Mouse (Mus musculus): Measurements from ENCODE around the gene Dop1b. TPM values are rescaled to one million over a fixed set of nuclear protein-coding genes. Genes with fewer than 3 reads are reported as not detected.

Gene Dop1b
- polyA plus RNA-seq, 1 experiment: 16.9 TPM

- TF ChIP-seq CTCF (IDR thresholded peaks at IDR 0.05; ENCODE audit: low read depth, low read length): no peak
- no peak for TF ChIP-seq EP300 (IDR thresholded peaks at IDR 0.05; ENCODE audit: insufficient read depth, low read depth, low read length)
- TF ChIP-seq POLR2A (IDR thresholded peaks at IDR 0.05; ENCODE audit: insufficient read depth, low read length): no peak
- no peak overlapping the region for H3K4me3 ChIP-seq (ENCODE audit: low read depth, low read length)
- H3K27me3 ChIP-seq (ENCODE audit: control insufficient read depth, insufficient read depth, low read length, poor library complexity, severe bottlenecking): no peaks in the 10 kb centered on the region
- no peaks in the 10 kb centered on the region for H3K36me3 ChIP-seq (ENCODE audit: control insufficient read depth, insufficient read depth, low read length, poor library complexity, severe bottlenecking)
- no peak overlapping the region for H3K9ac ChIP-seq (ENCODE audit: low read depth, poor library complexity, severe bottlenecking)
- no peak overlapping the region for H3K27ac ChIP-seq (ENCODE audit: insufficient read depth, low read length)
- no peaks in the 10 kb centered on the region for H3K9me3 ChIP-seq (replicated peaks; ENCODE audit: control insufficient read depth, insufficient read depth, low read length, poor library complexity, severe bottlenecking)
- no peaks in the 10 kb centered on the region for H3K4me1 ChIP-seq (ENCODE audit: control insufficient read depth, insufficient read depth, low read length)
Measured at GRCm38 (mm10) chr16:93728676-93729075, 17.0 kb downstream of the Dop1b start.

GRCm38 (mm10) chr16:93729801-93730721 lies 18.4 kb downstream of the Dop1b start:
- H3K4me1 ChIP-seq (ENCODE audit: control insufficient read depth, insufficient read depth, low read length): no peaks in the 10 kb centered on the region
- H3K9ac ChIP-seq (ENCODE audit: low read depth, poor library complexity, severe bottlenecking): no peak overlapping the region
- H3K27me3 ChIP-seq (ENCODE audit: control insufficient read depth, insufficient read depth, low read length, poor library complexity, severe bottlenecking): no peaks in the 10 kb centered on the region
- H3K9me3 ChIP-seq (replicated peaks; ENCODE audit: control insufficient read depth, insufficient read depth, low read length, poor library complexity, severe bottlenecking): no peaks in the 10 kb centered on the region
- TF ChIP-seq POLR2A (IDR thresholded peaks at IDR 0.05; ENCODE audit: insufficient read depth, low read length): no peak
- TF ChIP-seq EP300 (IDR thresholded peaks at IDR 0.05; ENCODE audit: insufficient read depth, low read depth, low read length): no peak
- no peak for TF ChIP-seq CTCF (IDR thresholded peaks at IDR 0.05; ENCODE audit: low read depth, low read length)
- H3K36me3 ChIP-seq (ENCODE audit: control insufficient read depth, insufficient read depth, low read length, poor library complexity, severe bottlenecking): no peaks in the 10 kb centered on the region
- no peak overlapping the region for H3K4me3 ChIP-seq (ENCODE audit: low read depth, low read length)
- H3K27ac ChIP-seq (ENCODE audit: insufficient read depth, low read length): no peak overlapping the region

DNA sequence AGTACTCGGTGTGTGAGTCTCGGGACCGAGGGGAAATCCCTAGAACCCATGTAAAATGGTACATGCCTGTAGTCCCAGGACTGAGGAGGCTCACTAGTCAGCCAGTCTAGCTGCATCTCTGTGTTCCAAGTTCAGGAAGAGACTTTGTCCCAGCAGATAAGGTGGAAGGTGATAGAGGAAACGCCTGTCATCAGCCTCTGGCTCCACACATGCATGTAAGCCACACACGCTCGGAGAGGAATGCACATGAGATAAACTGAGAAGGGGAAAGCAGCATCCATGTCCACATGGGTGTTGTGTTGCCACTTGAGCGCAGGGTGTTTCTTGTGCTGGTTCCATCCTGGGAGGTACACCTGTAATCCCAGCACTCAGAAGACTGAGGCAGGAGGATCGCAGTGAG lies 19.6 kb downstream of the Dop1b start:
- Histone ChIP-seq H3K27ac (ENCODE audit: insufficient read depth, low read length) (no peak overlapping the region), H3K4me1 (ENCODE audit: control insufficient read depth, insufficient read depth, low read length) (no peaks in the 10 kb centered on the region), H3K9ac (ENCODE audit: low read depth, poor library complexity, severe bottlenecking) (no peak overlapping the region), H3K9me3 (replicated peaks; ENCODE audit: control insufficient read depth, insufficient read depth, low read length, poor library complexity, severe bottlenecking) (no peaks in the 10 kb centered on the region), H3K27me3 (ENCODE audit: control insufficient read depth, insufficient read depth, low read length, poor library complexity, severe bottlenecking) (no peaks in the 10 kb centered on the region), H3K36me3 (ENCODE audit: control insufficient read depth, insufficient read depth, low read length, poor library complexity, severe bottlenecking) (no peaks in the 10 kb centered on the region), H3K4me3 (ENCODE audit: low read depth, low read length) (no peak overlapping the region)
- TF ChIP-seq POLR2A (IDR thresholded peaks at IDR 0.05; ENCODE audit: insufficient read depth, low read length) (no peak), CTCF (IDR thresholded peaks at IDR 0.05; ENCODE audit: low read depth, low read length) (no peak), EP300 (IDR thresholded peaks at IDR 0.05; ENCODE audit: insufficient read depth, low read depth, low read length) (no peak)

- no peak overlapping the region for H3K4me3 ChIP-seq (ENCODE audit: low read depth, low read length)
- no peaks in the 10 kb centered on the region for H3K4me1 ChIP-seq (ENCODE audit: control insufficient read depth, insufficient read depth, low read length)
- TF ChIP-seq POLR2A (IDR thresholded peaks at IDR 0.05; ENCODE audit: insufficient read depth, low read length) (no peak), EP300 (IDR thresholded peaks at IDR 0.05; ENCODE audit: insufficient read depth, low read depth, low read length) (no peak), CTCF (IDR thresholded peaks at IDR 0.05; ENCODE audit: low read depth, low read length) (no peak)
- H3K27me3 ChIP-seq (ENCODE audit: control insufficient read depth, insufficient read depth, low read length, poor library complexity, severe bottlenecking): no peaks in the 10 kb centered on the region
- H3K9ac ChIP-seq (ENCODE audit: low read depth, poor library complexity, severe bottlenecking): no peak overlapping the region
- H3K9me3 ChIP-seq (replicated peaks; ENCODE audit: control insufficient read depth, insufficient read depth, low read length, poor library complexity, severe bottlenecking): no peaks in the 10 kb centered on the region
- no peak overlapping the region for H3K27ac ChIP-seq (ENCODE audit: insufficient read depth, low read length)
- H3K36me3 ChIP-seq (ENCODE audit: control insufficient read depth, insufficient read depth, low read length, poor library complexity, severe bottlenecking): no peaks in the 10 kb centered on the region
Measured at GRCm38 (mm10) chr16:93732875-93733569, 21.3 kb downstream of the Dop1b start.

DNA sequence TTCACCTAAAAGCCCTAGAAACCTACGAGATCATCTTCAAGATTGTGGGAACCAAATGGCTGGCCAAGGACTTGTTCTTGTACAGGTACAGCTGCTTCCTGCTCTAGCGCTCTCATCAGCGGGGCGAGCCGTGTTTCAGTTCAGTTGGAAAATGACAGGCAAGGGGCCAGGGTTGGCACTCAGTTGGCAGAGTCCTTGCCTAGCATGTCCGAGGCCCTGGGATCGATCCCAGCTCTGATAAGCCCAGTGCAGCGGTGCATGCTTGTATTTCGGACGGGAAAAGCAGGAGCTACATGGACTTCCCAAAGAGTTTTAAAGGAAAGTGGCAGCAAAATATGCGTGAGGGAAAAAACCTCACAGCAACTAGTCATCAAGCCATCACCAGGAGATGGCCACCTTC lies 27.5 kb downstream of the Dop1b start:
- no peaks in the 10 kb centered on the region for H3K27me3 ChIP-seq (ENCODE audit: control insufficient read depth, insufficient read depth, low read length, poor library complexity, severe bottlenecking)
- H3K36me3 ChIP-seq (ENCODE audit: control insufficient read depth, insufficient read depth, low read length, poor library complexity, severe bottlenecking): no peaks in the 10 kb centered on the region
- no peak overlapping the region for H3K4me3 ChIP-seq (ENCODE audit: low read depth, low read length)
- TF ChIP-seq POLR2A (IDR thresholded peaks at IDR 0.05; ENCODE audit: insufficient read depth, low read length): no peak
- no peak for TF ChIP-seq CTCF (IDR thresholded peaks at IDR 0.05; ENCODE audit: low read depth, low read length)
- TF ChIP-seq EP300 (IDR thresholded peaks at IDR 0.05; ENCODE audit: insufficient read depth, low read depth, low read length): no peak
- H3K4me1 ChIP-seq (ENCODE audit: control insufficient read depth, insufficient read depth, low read length): no peaks in the 10 kb centered on the region
- H3K9ac ChIP-seq (ENCODE audit: low read depth, poor library complexity, severe bottlenecking): no peak overlapping the region
- H3K27ac ChIP-seq (ENCODE audit: insufficient read depth, low read length): no peak overlapping the region
- no peaks in the 10 kb centered on the region for H3K9me3 ChIP-seq (replicated peaks; ENCODE audit: control insufficient read depth, insufficient read depth, low read length, poor library complexity, severe bottlenecking)

- Histone ChIP-seq H3K27ac (ENCODE audit: insufficient read depth, low read length) (no peak overlapping the region), H3K4me1 (ENCODE audit: control insufficient read depth, insufficient read depth, low read length) (no peaks in the 10 kb centered on the region), H3K9ac (ENCODE audit: low read depth, poor library complexity, severe bottlenecking) (no peak overlapping the region), H3K36me3 (ENCODE audit: control insufficient read depth, insufficient read depth, low read length, poor library complexity, severe bottlenecking) (no peaks in the 10 kb centered on the region), H3K27me3 (ENCODE audit: control insufficient read depth, insufficient read depth, low read length, poor library complexity, severe bottlenecking) (no peaks in the 10 kb centered on the region), H3K9me3 (replicated peaks; ENCODE audit: control insufficient read depth, insufficient read depth, low read length, poor library complexity, severe bottlenecking) (no peaks in the 10 kb centered on the region), H3K4me3 (ENCODE audit: low read depth, low read length) (no peak overlapping the region)
- no peak for TF ChIP-seq CTCF (IDR thresholded peaks at IDR 0.05; ENCODE audit: low read depth, low read length)
- no peak for TF ChIP-seq EP300 (IDR thresholded peaks at IDR 0.05; ENCODE audit: insufficient read depth, low read depth, low read length)
- TF ChIP-seq POLR2A (IDR thresholded peaks at IDR 0.05; ENCODE audit: insufficient read depth, low read length): no peak
Measured at GRCm38 (mm10) chr16:93742903-93743302, 31.2 kb downstream of the Dop1b start.

Data from ES-Bruce4 (cell line).